Mouse (Mus musculus) neural tube, embryonic 12.5 days (tissue): ENCODE data around the gene Echdc3. TPM values are rescaled to one million over a fixed set of nuclear protein-coding genes. Genes with fewer than 3 reads are reported as not detected.

Experiments used
- ATAC-seq: fragments of 200-750 bp; cut with Nextera tagmentation; 2 replicates; pipeline ENCODE4 v1.8.0; 2017; ENCODE audit warnings: low read depth, mild to moderate bottlenecking, moderate TSS enrichment, moderate library complexity; ENCODE audit not compliant: low FRiP score
- H3K27ac ChIP-seq: fragments of 300-500 bp; sonication (generic); 2 replicates; pipeline ENCODE4 v1.5.1; 2016
- H3K27me3 ChIP-seq: fragments of 300-500 bp; sonication (generic); replicated peaks from 2 replicates; pipeline ENCODE4 v1.6.1; 2016; ENCODE audit warnings: mild to moderate bottlenecking
- H3K36me3 ChIP-seq: fragments of 300-500 bp; sonication (generic); 2 replicates; pipeline ENCODE4 v1.6.1; 2016; ENCODE audit warnings: mild to moderate bottlenecking
- H3K4me1 ChIP-seq: fragments of 300-500 bp; sonication (generic); 2 replicates; pipeline ENCODE4 v1.6.1; 2016
- H3K4me2 ChIP-seq: fragments of 300-500 bp; sonication (generic); replicated peaks from 2 replicates; pipeline ENCODE4 v1.6.1; 2016; ENCODE audit warnings: mild to moderate bottlenecking
- H3K4me3 ChIP-seq: fragments of 300-500 bp; sonication (generic); 2 replicates; pipeline ENCODE4 v1.5.1; 2016
- H3K9ac ChIP-seq: fragments of 300-500 bp; sonication (generic); 2 replicates; pipeline ENCODE4 v1.6.1; 2016; ENCODE audit warnings: mild to moderate bottlenecking
- H3K9me3 ChIP-seq: fragments of 300-500 bp; sonication (generic); 2 replicates; pipeline ENCODE4 v1.6.1; 2016; ENCODE audit warnings: mild to moderate bottlenecking
- WGBS: fragments of 180-500 bp; shearing (Covaris S2); methylation state at CpG from one replicate; pipeline ENCODE4 v1.1.7; 2016; 5-methylcytosine and 5-hydroxymethylcytosine counted together
- polyA plus RNA-seq: library from polyadenylated mRNA; unstranded; fragments of >200 nt; fragmentation: Nextera tagmentation; extraction: Ambion mirVana; gene quantifications from 2 replicates; pipeline ENCODE4 v1.2.1, GENCODE M21; 2016

The Echdc3 gene
- 1.5 and 1.9 TPM in 2 replicates for polyA plus RNA-seq

- Histone ChIP-seq H3K4me1 (peaks cover 7% of the 10 kb centered on the region; the same call in 1 of the 2 replicates), H3K9me3 (no peaks in the 10 kb centered on the region), H3K9ac (peak within 1 kb of the TSS; percentile 60), H3K36me3 (no peaks in the 10 kb centered on the region), H3K4me3 (peak within 1 kb of the TSS; percentile 35), H3K27ac (peak within 1 kb of the TSS; percentile 29; the same call in 1 of the 2 replicates), H3K4me2 (peak within 1 kb of the TSS; percentile 75), H3K27me3 (no peaks in the 10 kb centered on the region)
- peak; percentile 89 for ATAC-seq
- under 1% methylated on average over 30 of the region's 30 CpGs for WGBS
Measured at GRCm38 (mm10) chr2:6212724-6213511, at the start of gene Echdc3. Gene Echdc3 (minus strand): TSS chr2:6213033.

GRCm38 (mm10) chr2:6261718-6262117 is 48.9 kb upstream of the Echdc3 start:
- no peak overlapping the region for H3K9ac ChIP-seq
- WGBS, result 66% methylated on average over 9 of the region's 9 CpGs

GRCm38 (mm10) chr2:6261201-6261672 is 48.4 kb upstream of the Echdc3 start:
- 8% methylated on average over 8 of the region's 8 CpGs for WGBS
- no peak overlapping the region for H3K4me3 ChIP-seq
- H3K9ac ChIP-seq, result no peak overlapping the region
- peak; percentile 94 for ATAC-seq
- H3K27ac ChIP-seq, result peak overlapping the region; percentile 43; the same call in 1 of the 2 replicates
- peaks cover 11% of the 10 kb centered on the region; the same call in 1 of the 2 replicates for H3K27me3 ChIP-seq
- H3K36me3 ChIP-seq, result no peaks in the 10 kb centered on the region
- H3K4me2 ChIP-seq, result 0 out of 2 replicates have a peak overlapping the region, but pooled peaks have one; percentile 15
- peaks cover 7% of the 10 kb centered on the region; the same call in 1 of the 2 replicates for H3K9me3 ChIP-seq
- H3K4me1 ChIP-seq, result peaks cover 11% of the 10 kb centered on the region

More at GRCm38 (mm10) chr2:6261718-6262117, 48.9 kb upstream of the Echdc3 start:
- Histone ChIP-seq H3K9me3 (peaks cover 7% of the 10 kb centered on the region; the same call in 1 of the 2 replicates), H3K27me3 (peaks cover 12% of the 10 kb centered on the region; the same call in 1 of the 2 replicates), H3K4me1 (peaks cover 6% of the 10 kb centered on the region; the same call in 1 of the 2 replicates), H3K27ac (peak overlapping the region; percentile 43; the same call in 1 of the 2 replicates), H3K36me3 (no peaks in the 10 kb centered on the region), H3K4me2 (0 out of 2 replicates have a peak overlapping the region, but pooled peaks have one; percentile 15), H3K4me3 (no peak overlapping the region)
- no peak; the same call in 1 of the 2 replicates for ATAC-seq

- 62% methylated on average over 4 of the region's 4 CpGs for WGBS
- Histone ChIP-seq H3K9me3 (peaks cover 7% of the 10 kb centered on the region; the same call in 1 of the 2 replicates), H3K36me3 (no peaks in the 10 kb centered on the region), H3K4me3 (no peak overlapping the region), H3K9ac (no peak overlapping the region), H3K4me2 (no peak overlapping the region), H3K4me1 (peaks cover 14% of the 10 kb centered on the region), H3K27me3 (peaks cover 7% of the 10 kb centered on the region; the same call in 1 of the 2 replicates), H3K27ac (no peak overlapping the region)
- 0 out of 2 replicates have a peak, but pooled peaks have one; percentile 15 for ATAC-seq
Measured at GRCm38 (mm10) chr2:6260661-6261060, 47.8 kb upstream of the Echdc3 start.

GRCm38 (mm10) chr2:6259182-6259581 is 46.3 kb upstream of the Echdc3 start:
- H3K4me2 ChIP-seq, result no peak overlapping the region
- peaks cover 7% of the 10 kb centered on the region; the same call in 1 of the 2 replicates for H3K27me3 ChIP-seq
- H3K36me3 ChIP-seq, result no peaks in the 10 kb centered on the region
- H3K4me3 ChIP-seq, result no peak overlapping the region
- H3K27ac ChIP-seq, result no peak overlapping the region
- 86% methylated on average over 3 of the region's 3 CpGs for WGBS
- peaks cover 11% of the 10 kb centered on the region; the same call in 1 of the 2 replicates for H3K9me3 ChIP-seq
- no peak overlapping the region for H3K9ac ChIP-seq
- no peak for ATAC-seq
- H3K4me1 ChIP-seq, result peaks cover 14% of the 10 kb centered on the region

GRCm38 (mm10) chr2:6258026-6258425 is 45.2 kb upstream of the Echdc3 start:
- H3K27me3 ChIP-seq, result peaks cover 7% of the 10 kb centered on the region; the same call in 1 of the 2 replicates
- no peak overlapping the region for H3K4me2 ChIP-seq
- peaks cover 11% of the 10 kb centered on the region; the same call in 1 of the 2 replicates for H3K9me3 ChIP-seq
- WGBS, result 86% methylated on average over 4 of the region's 4 CpGs
- H3K4me1 ChIP-seq, result peaks cover 14% of the 10 kb centered on the region
- no peak for ATAC-seq
- no peak overlapping the region for H3K4me3 ChIP-seq
- no peaks in the 10 kb centered on the region for H3K36me3 ChIP-seq
- H3K9ac ChIP-seq, result no peak overlapping the region
- H3K27ac ChIP-seq, result no peak overlapping the region

- H3K27me3 ChIP-seq, result peaks cover 7% of the 10 kb centered on the region; the same call in 1 of the 2 replicates
- 68% methylated on average over 2 of the region's 2 CpGs for WGBS
- ATAC-seq, result no peak
Measured at GRCm38 (mm10) chr2:6257146-6257545, 44.3 kb upstream of the Echdc3 start.

GRCm38 (mm10) chr2:6255989-6256841 is 43.4 kb upstream of the Echdc3 start:
- Histone ChIP-seq H3K4me3 (no peak overlapping the region), H3K9me3 (peaks cover 11% of the 10 kb centered on the region; the same call in 1 of the 2 replicates), H3K4me1 (peaks cover 8% of the 10 kb centered on the region), H3K36me3 (no peaks in the 10 kb centered on the region), H3K4me2 (no peak overlapping the region), H3K9ac (no peak overlapping the region), H3K27ac (no peak overlapping the region), H3K27me3 (peaks cover 11% of the 10 kb centered on the region; the same call in 1 of the 2 replicates)
- ATAC-seq, result peak; percentile 67
- WGBS, result 58% methylated on average over 19 of the region's 19 CpGs

More at GRCm38 (mm10) chr2:6257146-6257545, 44.3 kb upstream of the Echdc3 start:
- H3K27ac ChIP-seq, result no peak overlapping the region
- no peak overlapping the region for H3K4me3 ChIP-seq
- H3K9ac ChIP-seq, result no peak overlapping the region
- H3K9me3 ChIP-seq, result peaks cover 11% of the 10 kb centered on the region; the same call in 1 of the 2 replicates
- no peak overlapping the region for H3K4me2 ChIP-seq
- peaks cover 14% of the 10 kb centered on the region for H3K4me1 ChIP-seq
- H3K36me3 ChIP-seq, result no peaks in the 10 kb centered on the region

- no peak for ATAC-seq
- no peak overlapping the region for H3K27ac ChIP-seq
- no peak overlapping the region for H3K4me3 ChIP-seq
- H3K27me3 ChIP-seq, result peaks cover 11% of the 10 kb centered on the region; the same call in 1 of the 2 replicates
- H3K4me1 ChIP-seq, result peaks cover 8% of the 10 kb centered on the region
- H3K9ac ChIP-seq, result no peak overlapping the region
- WGBS, result 62% methylated on average over 5 of the region's 5 CpGs
- H3K36me3 ChIP-seq, result no peaks in the 10 kb centered on the region
- no peak overlapping the region for H3K4me2 ChIP-seq
- H3K9me3 ChIP-seq, result peaks cover 11% of the 10 kb centered on the region; the same call in 1 of the 2 replicates
Measured at GRCm38 (mm10) chr2:6255402-6255988, 42.7 kb upstream of the Echdc3 start.

GRCm38 (mm10) chr2:6252491-6252890 is 39.7 kb upstream of the Echdc3 start:
- H3K27me3 ChIP-seq, result peaks cover 5% of the 10 kb centered on the region; the same call in 1 of the 2 replicates
- H3K9me3 ChIP-seq, result 0 out of 2 replicates have a peak, but pooled peaks cover 4% of the 10 kb centered on the region
- H3K27ac ChIP-seq, result no peak overlapping the region
- no peak overlapping the region for H3K4me3 ChIP-seq
- ATAC-seq, result no peak
- no peak overlapping the region for H3K4me2 ChIP-seq
- no peaks in the 10 kb centered on the region for H3K36me3 ChIP-seq
- 91% methylated on average over 3 of the region's 3 CpGs for WGBS
- H3K9ac ChIP-seq, result no peak overlapping the region
- H3K4me1 ChIP-seq, result peaks cover 8% of the 10 kb centered on the region

GRCm38 (mm10) chr2:6251076-6251496 is 38.3 kb upstream of the Echdc3 start:
- Histone ChIP-seq H3K27ac (no peak overlapping the region), H3K36me3 (no peaks in the 10 kb centered on the region), H3K9ac (no peak overlapping the region), H3K4me1 (peaks cover 2% of the 10 kb centered on the region; the same call in 1 of the 2 replicates), H3K27me3 (0 out of 2 replicates have a peak, but pooled peaks cover 5% of the 10 kb centered on the region), H3K9me3 (0 out of 2 replicates have a peak, but pooled peaks cover 4% of the 10 kb centered on the region), H3K4me3 (no peak overlapping the region; the same call in 1 of the 2 replicates), H3K4me2 (no peak overlapping the region)
- ATAC-seq, result no peak
- 82% methylated on average over 3 of the region's 3 CpGs for WGBS
